Mouse (Mus musculus): Measurements from ENCODE around the gene Eif3k.

Eif3k gene

DNA sequence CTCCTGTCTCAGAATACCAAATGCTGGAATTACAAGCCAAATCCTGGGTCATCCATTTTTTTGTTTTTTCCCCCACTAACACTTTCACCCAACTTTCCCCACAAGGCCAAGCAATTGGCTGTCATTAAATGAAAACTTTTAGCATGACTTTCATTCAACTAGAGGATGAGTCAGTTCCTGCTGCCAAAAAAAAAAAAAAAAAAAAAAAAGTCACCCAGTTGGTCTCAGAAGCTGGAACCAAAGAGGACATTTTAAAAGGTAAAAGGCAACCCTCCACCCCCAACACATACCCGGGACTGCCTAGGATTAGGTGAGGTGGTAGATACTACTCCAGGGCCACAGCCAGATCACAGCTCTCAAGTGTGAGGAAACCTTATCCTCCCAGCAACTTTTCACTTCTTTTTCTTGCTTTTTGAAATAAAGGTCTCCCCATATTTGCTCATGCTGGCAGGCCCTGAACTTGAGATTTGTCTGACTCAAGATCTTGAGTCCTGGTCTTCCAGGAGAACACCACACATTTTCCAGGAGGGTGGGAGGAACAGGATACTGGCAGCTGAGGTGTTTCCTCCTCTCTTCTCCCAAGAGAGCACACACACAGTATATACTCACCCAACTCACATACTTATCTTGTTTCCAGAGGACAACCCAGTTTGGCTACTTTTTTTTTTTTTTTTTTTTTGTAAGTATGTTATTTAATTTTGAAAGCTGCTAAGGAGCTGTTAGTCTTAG lies 23.5 kb downstream of the Eif3k start:
- DNase-seq, result no peak

DNA sequence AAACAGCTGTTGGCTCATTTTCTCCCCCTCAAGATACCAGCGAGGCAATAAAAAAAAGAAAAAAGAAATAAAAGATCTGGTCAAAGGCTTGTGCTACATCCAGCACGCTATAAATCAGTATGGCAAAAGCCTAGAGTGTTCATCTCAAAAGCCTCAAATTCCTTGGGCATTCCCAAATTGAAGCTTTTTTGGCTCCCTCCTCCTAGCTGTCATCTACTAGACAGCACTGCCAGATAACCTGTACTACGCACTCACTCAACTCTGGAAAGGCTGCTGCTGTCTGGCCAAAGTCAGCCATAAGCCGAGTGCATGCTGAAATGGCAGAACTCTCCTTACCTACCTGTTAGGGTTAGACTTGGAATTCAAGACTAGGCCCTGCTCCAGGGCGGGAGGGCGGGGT lies 24.4 kb downstream of the Eif3k start:
- no peak for DNase-seq

- no peak for DNase-seq
Measured at GRCm38 (mm10) chr7:28956270-28956669, 25.4 kb downstream of the Eif3k start.

DNA sequence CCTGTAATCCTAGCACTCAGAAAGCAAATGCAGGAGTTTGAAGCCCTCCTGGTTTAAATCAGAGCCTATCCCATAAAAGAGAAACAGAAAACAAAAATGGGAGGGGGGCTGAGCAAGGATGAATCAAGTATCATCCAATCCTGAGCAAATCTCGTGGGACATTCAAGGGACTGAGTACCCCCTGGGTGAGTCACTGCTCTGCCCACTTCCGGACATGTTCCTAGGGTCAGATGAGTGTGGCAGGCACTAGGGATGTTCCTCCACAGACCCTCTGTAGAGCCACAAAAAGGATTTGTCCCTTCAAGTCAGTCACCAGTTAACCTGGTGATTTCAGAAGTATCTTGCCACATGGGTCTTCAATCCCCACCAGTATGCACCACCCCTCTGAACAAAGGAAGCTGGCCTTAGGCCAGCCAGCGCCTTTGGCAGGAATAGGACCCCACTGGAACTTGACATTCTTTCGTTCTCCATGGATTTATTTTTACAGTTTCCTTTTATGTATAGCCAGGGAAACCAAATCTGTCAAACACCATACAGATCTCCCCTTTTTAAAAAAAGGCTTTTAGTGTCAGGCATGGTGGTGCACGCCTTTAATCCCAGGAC lies 26.3 kb downstream of the Eif3k start:
- DNase-seq, result no peak

- DNase-seq, result no peak
Measured at GRCm38 (mm10) chr7:28954773-28955172, 26.9 kb downstream of the Eif3k start.

DNA sequence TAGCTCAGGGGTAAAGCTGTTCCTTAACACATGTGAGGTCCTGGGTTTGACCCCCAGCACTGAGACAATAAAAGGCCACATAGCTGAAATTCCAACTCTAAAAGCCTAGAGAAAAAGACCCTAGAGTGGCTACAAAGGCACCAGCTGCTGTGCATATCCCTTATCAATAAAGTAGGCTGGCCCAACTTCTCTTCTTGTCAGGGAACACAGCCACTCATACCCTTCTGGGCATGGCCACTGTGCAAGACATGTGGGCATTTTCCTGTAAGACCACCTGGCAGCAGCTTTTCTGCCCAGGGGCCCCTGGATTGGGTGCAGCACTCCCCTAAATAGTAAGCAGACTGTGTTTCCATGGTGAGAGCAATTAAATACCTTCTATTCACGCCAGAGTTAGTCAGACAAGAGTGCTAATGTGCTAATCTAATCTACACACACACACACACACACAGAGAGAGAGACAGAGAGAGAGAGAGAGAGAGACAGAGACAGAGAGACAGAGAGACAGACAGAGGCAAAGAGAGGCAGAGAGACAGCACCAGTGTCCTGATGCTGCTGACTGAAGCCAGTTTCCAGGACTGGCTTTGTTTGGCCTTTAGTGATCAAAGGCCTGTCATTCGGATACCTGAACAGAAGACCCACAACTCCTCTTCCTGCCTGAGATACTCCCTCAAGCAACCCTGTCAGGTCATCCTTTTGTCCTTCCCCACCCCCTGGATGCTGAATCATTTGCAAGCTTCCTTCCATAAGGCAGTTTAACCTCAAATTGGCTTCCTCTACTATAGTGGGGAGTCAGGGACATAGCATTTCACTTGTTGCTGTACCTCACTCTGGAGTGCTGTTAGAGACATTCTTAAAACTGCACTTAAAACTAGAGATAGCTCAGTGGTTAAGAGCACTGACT lies 27.9 kb downstream of the Eif3k start:
- DNase-seq, result no peak

GRCm38 (mm10) chr7:28952786-28953185 lies 28.9 kb downstream of the Eif3k start:
- no peak for DNase-seq

- no peak for DNase-seq
Measured at GRCm38 (mm10) chr7:28951764-28952163, 29.9 kb downstream of the Eif3k start.

DNA sequence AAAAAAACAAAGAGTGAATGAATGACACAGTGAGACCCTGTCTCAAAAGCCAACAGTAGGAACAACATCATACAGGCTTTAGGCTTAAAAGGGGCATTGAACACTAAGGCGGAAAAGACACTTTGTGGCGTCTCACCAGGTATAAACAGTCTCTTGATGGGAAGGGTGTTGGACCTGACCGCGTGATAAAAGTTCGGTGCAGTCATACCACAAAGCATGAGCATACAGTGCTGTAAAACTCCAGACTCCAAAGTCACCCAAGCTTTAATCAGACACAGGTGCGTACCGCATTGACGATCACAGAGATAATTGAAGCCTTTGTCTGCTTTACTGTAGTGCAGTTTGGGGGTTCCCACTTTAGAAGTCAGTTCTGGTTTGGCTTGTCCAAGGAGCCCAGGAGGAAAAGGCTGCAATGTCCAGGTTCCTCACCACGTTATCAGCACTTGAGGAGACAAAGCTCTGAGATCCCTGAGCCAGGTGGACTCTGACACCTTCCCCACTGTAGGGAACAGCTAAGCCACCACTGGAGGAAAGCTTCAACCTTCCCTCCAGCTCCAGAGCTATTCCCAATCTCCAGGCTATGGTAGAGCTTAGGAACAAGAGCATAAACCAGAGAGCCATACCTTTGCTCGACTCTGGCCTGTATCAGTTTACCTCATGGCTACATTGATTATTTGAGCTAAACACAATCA lies 31.2 kb downstream of the Eif3k start:
- DNase-seq, result no peak

DNA sequence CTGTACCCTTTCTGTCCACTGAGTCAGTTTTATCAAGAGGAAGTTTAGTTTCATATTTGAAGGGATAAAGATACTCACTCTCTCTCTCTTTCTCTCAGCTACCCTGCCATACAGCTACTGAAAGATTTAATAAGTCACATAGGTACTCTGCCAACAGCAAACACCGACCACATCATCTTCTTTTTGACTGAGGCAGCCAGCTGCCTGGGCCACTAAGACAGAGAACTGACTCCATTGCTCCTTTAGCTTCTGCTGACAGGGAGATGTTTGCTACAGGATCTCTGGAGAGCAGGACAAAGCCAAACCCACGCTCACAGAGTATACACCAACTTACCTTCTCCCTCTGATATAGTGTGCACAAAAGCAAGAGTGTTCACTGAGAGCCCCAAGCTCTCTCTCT lies 32.4 kb downstream of the Eif3k start:
- DNase-seq, result no peak

DNA sequence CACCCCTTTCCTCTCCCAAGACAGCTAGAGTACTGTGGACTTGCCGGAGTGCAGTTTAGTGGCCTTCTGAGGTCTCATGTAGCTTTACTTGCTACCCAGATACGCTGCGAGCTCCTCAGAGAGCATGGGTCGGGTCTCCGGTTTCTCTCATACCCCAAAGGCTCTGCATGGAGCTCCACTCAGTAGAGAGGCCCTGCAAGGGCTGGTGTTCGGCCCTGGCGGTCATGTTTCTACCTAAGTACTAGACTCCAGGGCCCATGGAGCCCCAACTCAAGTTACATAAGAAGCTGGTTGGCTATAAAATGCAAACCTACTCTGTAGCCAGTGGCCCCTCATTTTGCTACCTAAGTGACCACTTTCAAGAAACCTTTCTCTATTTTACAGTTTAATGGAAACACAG lies 32.9 kb downstream of the Eif3k start:
- no peak for DNase-seq

GRCm38 (mm10) chr7:28946271-28946610 lies 35.4 kb downstream of the Eif3k start:
- no peak for DNase-seq

GRCm38 (mm10) chr7:28945416-28946270 lies 36.0 kb downstream of the Eif3k start:
- DNase-seq, result no peak

DNA sequence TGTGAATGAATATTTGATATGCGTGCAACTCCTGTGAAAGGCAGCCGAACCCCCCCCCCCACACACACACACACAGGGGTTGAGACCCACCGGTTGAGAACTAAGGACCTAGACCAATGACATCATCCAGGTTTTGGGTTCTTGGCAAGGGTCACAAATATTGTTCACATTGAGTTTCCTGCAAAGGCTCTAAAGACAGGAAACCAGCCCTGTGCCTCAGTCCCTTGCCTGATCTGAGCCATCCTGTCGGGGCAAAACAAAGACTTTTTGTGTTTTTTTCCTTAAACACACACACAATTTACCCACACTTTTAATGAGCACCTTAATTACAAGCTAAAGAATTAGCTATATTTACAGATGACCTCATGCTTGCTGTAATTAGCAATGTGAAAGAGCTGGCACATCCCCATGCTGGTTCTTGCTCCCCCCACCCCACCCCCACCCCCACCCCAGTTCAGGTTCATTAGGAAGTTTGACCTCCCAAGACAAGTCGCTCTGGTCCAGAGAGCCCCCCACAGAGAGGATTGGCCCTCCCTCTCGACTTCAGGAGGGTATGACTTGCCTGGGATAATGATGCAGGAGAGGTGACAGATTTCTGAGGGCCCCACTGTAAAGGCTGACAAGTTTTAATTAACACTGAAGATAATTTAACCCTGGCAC lies 36.8 kb downstream of the Eif3k start:
- no peak for DNase-seq

- no peak for DNase-seq
Measured at GRCm38 (mm10) chr7:28943451-28944180, 38.0 kb downstream of the Eif3k start.

DNA sequence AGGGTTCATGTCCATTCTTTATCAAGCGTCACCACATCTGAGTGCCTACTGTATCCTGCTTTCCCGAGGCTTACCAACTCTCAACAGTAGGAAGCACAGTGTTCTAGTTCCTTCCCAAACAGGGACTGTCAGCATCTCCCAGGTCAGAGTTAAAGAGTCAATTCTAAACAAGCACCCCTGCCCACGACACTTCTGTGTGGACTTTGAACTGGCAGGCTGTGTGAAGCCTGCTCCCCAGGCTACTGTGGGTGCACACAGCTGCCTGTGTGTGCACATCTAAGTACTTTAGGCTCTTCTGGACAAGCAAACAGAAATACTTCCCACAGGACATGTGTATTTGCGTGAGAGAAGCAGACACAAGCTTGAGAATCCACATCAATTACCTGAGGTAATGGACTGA lies 40.1 kb downstream of the Eif3k start:
- no peak for DNase-seq

DNA sequence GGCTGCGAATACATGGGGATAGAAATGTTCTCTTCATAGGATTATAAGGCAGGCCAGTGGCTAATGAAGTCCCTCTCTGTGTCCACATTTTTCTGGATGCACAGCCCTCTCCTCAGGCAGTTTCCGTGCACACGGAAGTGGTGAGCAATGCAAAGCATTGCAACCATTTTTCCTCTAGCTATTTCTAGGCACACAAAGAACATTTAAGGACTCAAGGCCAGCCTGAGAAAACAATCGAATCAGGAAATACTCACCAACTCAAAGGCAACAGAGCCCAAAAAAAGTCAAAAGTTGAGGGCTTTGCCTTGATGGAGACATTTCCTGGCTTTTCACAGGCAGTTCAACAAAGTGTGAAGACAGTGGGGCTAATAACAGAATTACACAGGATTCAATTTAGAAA lies 40.5 kb downstream of the Eif3k start:
- no peak for DNase-seq

- no peak for DNase-seq
Measured at GRCm38 (mm10) chr7:28939418-28940183, 42.1 kb downstream of the Eif3k start.

- no peak for DNase-seq
Measured at GRCm38 (mm10) chr7:28938654-28939053, 43.0 kb downstream of the Eif3k start.

- no peak for DNase-seq
Measured at GRCm38 (mm10) chr7:28936787-28937186, 44.9 kb downstream of the Eif3k start.
